Mouse (Mus musculus) gastrocnemius, adult 2 months (tissue): ENCODE measurements around the gene Dnajb13. TPM values are rescaled to one million over a fixed set of nuclear protein-coding genes. Genes with fewer than 3 reads are reported as not detected.

ENCODE experiments used
- DNase-seq: peaks from one replicate; pipeline ENCODE4 v3.0.0; 2022
- H3K27ac ChIP-seq: fragments of 200-600 bp; 2 replicates; pipeline ENCODE4 v1.8.1; 2022; ENCODE audit warnings: mild to moderate bottlenecking
- H3K4me3 ChIP-seq: fragments of 200-600 bp; 2 replicates; pipeline ENCODE4 v1.8.1; 2022; ENCODE audit warnings: mild to moderate bottlenecking, moderate library complexity
- CTCF ChIP-seq: fragments of 200-600 bp; IDR thresholded peaks from 2 replicates; pipeline ENCODE4 v1.8.1; 2022; ENCODE audit warnings: antibody characterized with exemption, mild to moderate bottlenecking, moderate library complexity
- intact Hi-C: fragments of 180-260 bp; cut with DNase I; formaldehyde crosslinking; loops from one replicate; pipeline ENCODE4 v1.15.1; 2025
- total RNA-seq, 2 experiments: library from RNA; stranded (reverse); gene quantifications; 2 replicates each; pipeline ENCODE4 v1.2.3; 2021

Dnajb13 gene
- total RNA-seq, 2 experiments from 2014 or later: not detected

DNA sequence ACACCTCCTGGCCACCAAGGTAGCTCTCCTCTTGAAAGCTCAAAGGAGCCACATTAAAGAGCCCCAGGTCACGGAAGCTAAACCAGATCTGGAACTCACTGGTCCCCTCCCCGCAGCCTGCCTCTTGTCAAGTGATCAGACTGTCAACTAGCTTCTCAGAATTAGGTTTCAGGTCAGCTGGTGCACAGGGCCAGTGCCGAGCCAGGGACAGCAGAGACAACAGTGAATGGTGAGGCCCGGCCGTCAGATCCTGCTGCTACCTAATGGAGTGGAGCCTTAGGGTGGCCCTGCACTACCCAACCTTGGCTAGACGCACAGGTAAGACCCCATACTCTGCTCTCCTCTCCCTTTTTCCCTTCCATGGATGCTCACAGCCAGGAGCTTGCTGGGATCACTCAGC is 42.0 kb downstream of the Dnajb13 start, which contains the start of gene Ucp3:
TSS of gene Ucp3 (plus strand) at position 214 of the 400 bp plus-strand sequence.
- peak; percentile 84 for DNase-seq
- no peak for TF ChIP-seq CTCF

DNA sequence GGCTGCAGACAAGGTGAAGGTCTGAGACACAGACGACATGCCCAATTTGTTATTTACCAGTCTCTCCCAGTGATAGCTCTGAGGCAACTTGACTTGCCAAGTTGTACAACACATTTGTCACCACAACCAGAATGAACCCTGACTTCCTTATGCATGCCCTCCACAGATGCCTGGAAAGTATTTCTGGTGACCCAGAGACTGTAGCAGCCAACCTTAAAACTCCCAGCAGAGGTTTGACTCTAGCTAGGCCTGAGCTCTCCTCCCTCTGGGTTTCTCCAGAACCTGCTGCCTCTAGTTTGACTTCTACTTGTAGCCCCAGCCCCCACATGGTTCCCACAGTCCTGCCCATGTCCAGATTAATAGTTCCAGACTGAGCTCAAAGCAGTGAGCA is 43.4 kb downstream of the Dnajb13 start:
- DNase-seq: no peak
- TF ChIP-seq CTCF: no peak
- H3K4me3 ChIP-seq: no peak overlapping the region; the same call in 1 of the 2 replicates
- intact Hi-C loops: no loop called here
- peak overlapping the region; percentile 97 for H3K27ac ChIP-seq

More for the DNA sequence above, 42.0 kb downstream of the Dnajb13 start, which contains the start of gene Ucp3:
- intact Hi-C loops: no loop called here
- Histone ChIP-seq H3K27ac (peak within 1 kb of the TSS; percentile 97), H3K4me3 (peak within 1 kb of the TSS; percentile 79)

DNA sequence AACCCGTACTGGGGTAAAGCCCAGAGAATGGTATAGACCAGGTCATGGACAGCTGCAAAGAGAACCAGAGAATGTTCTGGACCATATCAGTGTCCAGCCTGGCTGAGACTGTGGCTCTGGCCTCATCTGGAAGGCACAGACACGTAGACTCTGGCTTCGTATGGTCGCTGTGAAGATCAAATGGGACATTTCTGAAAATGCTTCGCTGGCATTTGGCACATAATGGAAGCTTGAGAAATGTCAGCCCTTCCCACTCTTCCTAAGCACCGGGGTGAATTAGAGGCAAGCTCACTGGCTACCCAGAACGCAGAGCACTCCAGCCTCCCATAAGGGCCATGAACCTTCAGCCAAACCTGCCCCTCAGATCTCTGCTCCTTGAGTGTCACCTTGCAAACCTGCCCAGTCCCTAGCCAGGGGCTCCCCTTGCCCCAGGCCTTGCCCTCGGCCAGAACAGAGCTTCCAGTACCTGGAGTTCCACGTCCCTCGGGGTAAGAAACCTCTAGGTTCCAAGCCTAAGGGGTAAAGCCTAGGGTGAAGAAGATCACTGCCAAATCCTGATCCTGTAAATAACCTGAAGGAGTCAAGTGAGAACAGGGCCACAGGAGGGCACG is 43.9 kb downstream of the Dnajb13 start:
- Histone ChIP-seq H3K4me3 (no peak overlapping the region), H3K27ac (peak overlapping the region; percentile 97)
- DNase-seq: peak; percentile 52
- no peak for TF ChIP-seq CTCF
- intact Hi-C loops: no loop called here

DNA sequence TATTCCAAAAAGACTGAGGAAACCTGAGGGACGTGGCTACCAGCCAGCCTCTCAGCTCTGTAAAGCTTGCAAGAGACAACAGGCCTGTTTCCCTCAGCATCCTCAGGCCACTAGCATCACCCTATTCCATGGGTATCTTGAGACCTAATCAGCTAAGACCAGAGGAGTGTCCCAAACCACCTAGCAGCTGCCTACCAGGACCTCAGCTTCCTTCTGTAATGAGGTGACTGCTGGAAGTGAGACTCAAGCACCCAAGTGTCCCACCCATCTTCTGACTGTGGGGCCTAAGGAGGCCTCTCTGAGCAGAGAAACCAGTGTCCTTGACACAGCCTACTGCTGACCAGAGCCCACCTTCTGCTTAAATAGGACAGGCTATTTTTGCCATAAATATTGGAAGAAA is 45.3 kb downstream of the Dnajb13 start:
- intact Hi-C loops: loop anchor here (5.0 kb wide), 1 partner anchor 37 kb away; no protein-coding TSS in a partner anchor
- DNase-seq: no peak
- Histone ChIP-seq H3K27ac (peak overlapping the region; percentile 97), H3K4me3 (no peak overlapping the region)
- TF ChIP-seq CTCF: no peak

DNA sequence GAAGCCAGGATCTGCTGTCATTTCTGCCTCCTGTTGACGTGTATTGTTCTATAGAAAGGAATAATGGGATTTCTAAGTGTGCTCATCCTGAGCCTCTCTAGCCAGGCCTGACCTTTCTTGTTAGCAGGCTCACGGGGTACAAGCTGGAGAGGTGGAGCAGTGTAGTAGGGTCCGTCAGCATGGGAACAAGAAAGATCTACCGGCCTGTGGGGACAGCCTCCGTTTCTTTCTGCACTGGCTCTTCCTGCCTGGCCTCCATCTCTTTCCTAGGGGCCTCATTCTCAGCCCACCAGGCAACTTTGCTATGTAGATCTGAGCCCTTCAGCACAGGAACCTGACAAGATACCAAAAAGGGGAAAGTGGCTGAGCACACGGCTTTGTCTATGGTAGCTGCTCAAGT is 46.0 kb downstream of the Dnajb13 start:
- intact Hi-C loops: loop anchor here (5.0 kb wide), 1 partner anchor 36 kb away; no protein-coding TSS in a partner anchor
- peak overlapping the region; percentile 97 for H3K27ac ChIP-seq
- no peak overlapping the region for H3K4me3 ChIP-seq
- no peak for TF ChIP-seq CTCF
- DNase-seq: no peak

DNA sequence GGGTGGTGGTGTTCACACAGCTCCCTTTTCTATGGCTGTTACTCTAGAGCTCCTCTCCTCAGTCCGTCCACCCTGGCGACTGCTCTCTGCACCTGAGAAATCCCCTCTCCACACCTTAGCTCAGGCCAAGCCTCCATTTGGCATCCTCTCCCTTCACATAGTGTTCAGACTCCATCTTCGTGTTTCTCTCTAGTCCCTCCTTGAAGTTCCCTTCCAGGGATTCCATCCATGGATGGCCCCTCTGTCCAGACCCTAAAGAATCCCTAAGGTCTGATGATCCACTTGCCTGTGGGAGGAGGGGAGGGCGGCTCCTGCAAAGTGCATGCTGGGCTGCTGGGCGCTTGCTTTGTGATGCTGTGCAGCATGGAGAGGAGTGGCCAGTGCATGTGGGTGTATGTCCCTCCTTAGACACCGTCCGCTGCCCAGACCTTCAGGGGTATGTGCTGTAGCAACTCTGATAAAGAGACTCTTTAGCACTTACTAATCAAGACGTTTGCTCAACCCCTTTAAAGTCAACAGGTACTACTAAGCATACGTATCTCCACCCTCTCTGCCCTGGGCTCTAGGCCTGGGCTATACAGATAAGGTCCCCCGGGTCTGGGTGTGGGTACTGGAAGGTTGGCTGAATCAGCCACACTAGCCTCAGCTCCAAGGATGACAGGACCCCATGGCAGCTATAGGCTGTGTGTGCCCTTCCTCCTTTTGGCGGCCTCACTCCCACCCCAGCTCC is 47.8 kb downstream of the Dnajb13 start:
- no peak overlapping the region for H3K4me3 ChIP-seq
- no peak for DNase-seq
- TF ChIP-seq CTCF: no peak
- intact Hi-C loops: loop anchor here (5.0 kb wide), 1 partner anchor 35 kb away; no protein-coding TSS in a partner anchor
- H3K27ac ChIP-seq: peak overlapping the region; percentile 97

DNA sequence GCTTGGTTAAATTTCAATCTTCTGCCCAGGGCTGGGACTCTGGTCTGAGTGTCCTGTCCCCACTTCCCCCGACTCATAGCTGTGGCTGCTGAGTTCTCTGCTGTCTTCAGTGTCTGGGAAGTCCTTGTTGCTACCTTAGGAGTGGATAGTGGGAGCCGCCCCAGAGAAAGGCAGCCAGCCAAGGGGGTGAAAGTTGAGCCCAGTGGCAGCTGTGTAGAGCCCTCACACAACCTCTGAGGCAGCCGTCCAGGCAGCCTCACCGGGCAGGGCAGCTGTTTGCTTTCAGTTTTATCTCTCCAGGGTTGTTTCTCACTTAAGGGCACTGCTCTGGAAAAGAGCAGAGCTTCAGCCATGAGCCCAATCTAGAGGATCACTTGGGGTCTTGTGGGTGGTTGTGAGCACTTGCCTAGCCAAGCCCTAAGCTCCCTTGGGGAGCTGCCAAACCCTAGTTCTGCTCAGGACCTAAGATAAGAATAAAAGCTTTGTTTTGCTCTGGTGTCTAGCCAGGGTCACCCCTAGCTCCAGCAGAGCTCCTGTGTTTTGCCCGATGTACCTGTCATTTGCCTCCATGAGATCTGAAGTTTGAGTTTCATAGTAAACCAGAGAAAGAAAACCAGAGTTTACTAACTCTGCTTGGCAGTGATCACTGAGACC is 49.0 kb downstream of the Dnajb13 start:
- no peak for TF ChIP-seq CTCF
- DNase-seq: peak; percentile 96
- intact Hi-C loops: loop anchor here (5.0 kb wide), 1 partner anchor 33 kb away; no protein-coding TSS in a partner anchor
- Histone ChIP-seq H3K27ac (peak overlapping the region; percentile 97), H3K4me3 (peak overlapping the region; percentile 60)

DNA sequence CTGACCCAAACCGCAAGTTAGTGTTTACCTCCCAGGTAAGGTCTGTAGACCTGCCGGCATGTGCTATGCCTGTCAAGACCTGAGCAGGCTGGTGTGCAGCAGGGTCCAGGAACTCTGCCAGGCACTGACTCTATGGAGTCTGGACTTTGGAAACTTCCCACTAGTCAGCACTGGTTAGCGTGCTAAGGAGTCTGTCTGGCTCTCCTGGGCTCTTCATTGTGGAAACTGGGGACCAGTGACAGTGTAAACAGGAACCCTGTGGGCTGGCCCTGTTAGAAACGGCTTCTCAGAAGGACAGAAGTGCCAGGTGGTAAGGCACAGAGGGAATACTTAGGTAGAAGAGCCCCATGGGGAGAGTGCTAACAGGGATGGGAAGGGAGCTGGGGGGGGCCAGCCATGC is 49.5 kb downstream of the Dnajb13 start:
- Histone ChIP-seq H3K4me3 (peak overlapping the region; percentile 60), H3K27ac (peak overlapping the region; percentile 97)
- TF ChIP-seq CTCF: no peak
- DNase-seq: peak; percentile 66
- intact Hi-C loops: loop anchor here (5.0 kb wide), 1 partner anchor 33 kb away; no protein-coding TSS in a partner anchor

DNA sequence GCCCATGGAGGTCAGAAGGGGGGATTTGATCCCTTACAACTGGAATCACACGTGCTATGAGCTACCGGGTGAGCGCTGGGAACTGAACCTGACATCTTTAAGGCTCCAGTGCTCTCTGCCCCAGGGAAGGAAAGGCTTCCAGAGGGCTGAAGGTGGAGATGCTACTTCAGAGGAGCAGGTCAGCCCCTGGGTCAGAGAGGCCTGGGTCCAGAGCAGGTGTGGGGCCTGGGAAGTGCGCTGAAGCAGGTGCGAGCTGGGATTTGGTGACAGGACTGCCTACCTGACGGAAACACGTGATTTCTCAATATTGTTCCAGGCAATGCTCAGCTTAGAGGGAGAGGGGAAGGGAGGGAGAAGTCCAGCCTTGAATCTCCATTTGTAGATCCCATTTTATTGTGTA is 50.5 kb downstream of the Dnajb13 start:
- DNase-seq: no peak
- no peak for TF ChIP-seq CTCF
- intact Hi-C loops: no loop called here
- no peak overlapping the region for H3K4me3 ChIP-seq
- H3K27ac ChIP-seq: peak overlapping the region; percentile 97

DNA sequence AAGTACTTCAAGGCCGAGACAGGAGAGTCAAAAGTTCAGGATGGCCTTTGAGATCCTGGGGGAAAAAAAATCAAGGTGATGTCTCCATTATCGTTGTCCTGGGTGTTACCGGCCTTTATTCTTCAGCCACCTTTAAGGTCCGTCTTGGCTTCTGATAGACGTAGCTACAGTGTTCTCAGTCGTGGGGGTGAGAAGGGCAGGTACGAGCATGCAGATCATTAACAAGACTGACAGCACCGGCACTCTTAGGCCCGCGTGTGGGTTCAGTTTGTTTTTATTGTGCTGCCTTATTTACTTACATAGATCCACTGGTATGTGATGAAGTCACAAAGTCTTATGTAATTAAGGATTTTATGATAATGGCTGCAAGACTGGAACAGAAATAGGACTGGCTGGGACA is 51.0 kb downstream of the Dnajb13 start:
- peak overlapping the region; percentile 52 for H3K27ac ChIP-seq
- no peak overlapping the region for H3K4me3 ChIP-seq
- TF ChIP-seq CTCF: no peak
- DNase-seq: no peak
- intact Hi-C loops: no loop called here

DNA sequence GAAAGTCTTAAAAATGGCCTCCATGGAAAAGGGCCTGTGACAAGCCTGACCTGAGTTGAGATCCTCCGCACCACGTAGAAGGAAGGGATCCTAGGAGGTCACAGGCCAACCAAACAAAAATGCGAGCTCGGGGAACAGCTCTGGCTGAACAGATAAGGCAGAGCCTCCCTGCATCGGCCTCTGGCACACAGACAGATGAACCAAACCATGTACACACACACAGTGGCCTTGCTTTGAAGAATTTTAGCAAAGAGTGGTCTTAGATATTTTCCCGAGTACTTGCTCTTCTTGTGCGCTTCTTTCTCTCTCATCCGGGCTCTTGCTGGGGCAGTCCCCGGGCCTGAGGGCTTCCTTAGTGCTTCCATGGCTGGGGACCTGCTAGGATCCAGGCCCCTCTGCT is 51.6 kb downstream of the Dnajb13 start:
- DNase-seq: no peak
- Histone ChIP-seq H3K27ac (peak overlapping the region; percentile 52), H3K4me3 (no peak overlapping the region)
- intact Hi-C loops: no loop called here
- no peak for TF ChIP-seq CTCF

DNA sequence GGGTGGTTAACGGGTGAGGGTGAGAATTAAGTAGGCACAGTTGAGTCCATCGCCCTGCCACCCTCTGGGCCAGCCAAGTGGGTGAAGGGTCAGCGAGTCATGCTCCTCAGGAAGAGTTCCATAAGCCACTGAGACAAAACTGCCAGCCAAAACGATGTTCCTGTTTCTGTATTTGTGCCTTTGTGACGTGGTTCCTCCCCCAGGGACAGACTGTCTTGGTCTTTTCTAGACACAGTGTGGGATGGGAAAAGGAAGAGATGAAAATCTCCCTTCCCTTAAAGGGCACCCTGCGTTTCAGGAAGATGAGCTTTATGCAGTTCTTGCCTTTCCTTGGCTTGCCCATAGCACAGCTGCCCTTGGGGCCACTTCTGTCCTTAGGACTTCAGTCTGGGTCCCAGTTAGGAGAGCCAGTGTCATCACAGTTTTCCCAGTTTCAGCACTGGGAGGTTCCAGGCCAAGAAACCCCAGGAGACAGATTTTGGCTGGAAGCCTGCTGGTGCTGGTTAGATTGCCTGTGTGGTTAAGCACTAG is 53.1 kb downstream of the Dnajb13 start:
- H3K27ac ChIP-seq: peak overlapping the region; percentile 87
- DNase-seq: peak; percentile 80
- TF ChIP-seq CTCF: no peak
- intact Hi-C loops: no loop called here
- H3K4me3 ChIP-seq: peak overlapping the region; percentile 5; the same call in 1 of the 2 replicates

DNA sequence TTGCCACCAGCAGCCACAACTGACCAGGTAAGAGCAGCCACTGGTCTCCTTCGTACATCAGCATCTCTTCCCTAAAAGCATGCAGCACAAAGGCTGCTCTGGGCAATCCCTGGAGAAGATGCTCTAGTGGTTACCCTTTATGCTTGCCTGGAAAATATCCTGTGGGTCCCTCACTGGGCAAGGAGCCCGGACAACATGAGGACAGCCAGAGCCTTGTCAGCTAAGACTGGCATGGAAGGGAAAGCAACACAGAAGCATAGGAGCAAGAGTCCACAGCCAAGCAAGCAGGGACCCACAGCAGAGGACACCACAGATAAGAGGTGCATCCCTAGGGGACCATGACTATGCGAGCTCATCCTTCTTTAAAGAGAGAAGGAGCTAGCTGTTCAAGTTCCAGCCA is 54.9 kb downstream of the Dnajb13 start:
- Histone ChIP-seq H3K4me3 (no peak overlapping the region), H3K27ac (peak overlapping the region; percentile 87; the same call in 1 of the 2 replicates)
- TF ChIP-seq CTCF: no peak
- DNase-seq: no peak
- intact Hi-C loops: no loop called here
